Mouse (Mus musculus): ENCODE data around the gene Ank3.

GRCm38 (mm10) chr10:69725078-69725477 is 326.5 kb downstream of the Ank3 start:
- no peak for TF ChIP-seq CTCF (IDR thresholded peaks at IDR 0.05; ENCODE audit: borderline replicate concordance, extremely low read depth, insufficient read depth, insufficient read length)
- TF ChIP-seq POLR2A (IDR thresholded peaks at IDR 0.05; ENCODE audit: borderline replicate concordance, extremely low read depth, insufficient read depth, insufficient read length, poor library complexity, severe bottlenecking) = no peak

All from brain, embryonic 14.5 days (tissue).